Mouse (Mus musculus): Measurements from ENCODE around the gene Olfr157. TPM values are rescaled to one million over a fixed set of nuclear protein-coding genes. Genes with fewer than 3 reads are reported as not detected.
"Not testable (repeated sequence)": the region's sequence is repeated elsewhere in the genome, so short reads cannot be mapped to it uniquely, and the experiment has no call there.

Gene Olfr157
- polyA plus RNA-seq, 1 experiment = 0.82 TPM

DNA sequence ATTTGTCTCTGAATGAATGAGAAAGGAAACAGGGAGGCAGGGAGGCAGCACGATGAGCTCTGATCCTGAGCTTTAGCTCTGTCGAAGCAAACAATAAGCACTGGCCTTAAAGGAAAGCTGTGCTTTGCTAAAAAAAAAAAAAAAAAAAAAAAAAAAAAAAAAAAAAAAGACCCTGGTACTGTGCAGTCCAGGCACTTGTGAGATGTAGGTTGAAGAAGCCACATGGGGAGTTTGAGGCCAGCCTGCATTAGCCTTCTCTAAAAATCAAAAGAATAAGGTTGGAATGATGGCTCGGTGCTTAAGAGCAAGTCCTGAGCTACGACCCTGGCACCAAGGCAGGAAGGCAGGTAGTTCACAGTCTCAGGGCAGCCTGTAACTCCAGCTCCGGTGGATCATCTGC is 6.2 kb downstream of the Olfr157 start:
- Histone ChIP-seq H3K4me1 (ENCODE audit: control insufficient read depth, insufficient read depth, low read length) (no peaks in the 10 kb centered on the region), H3K4me3 (replicated peaks; ENCODE audit: control insufficient read depth, low read depth, low read length) (no peak overlapping the region), H3K27ac (ENCODE audit: control insufficient read depth, insufficient read depth, low read depth, low read length, poor library complexity) (no peak overlapping the region)
- TF ChIP-seq POLR2A (IDR thresholded peaks at IDR 0.05; ENCODE audit: borderline replicate concordance, control insufficient read depth, low read depth, low read length) = no peak
- no peak for TF ChIP-seq CTCF (IDR thresholded peaks at IDR 0.05; ENCODE audit: control insufficient read depth, insufficient read depth, low read length)
- WGBS = 62% methylated on average over 5 of the region's 5 CpGs

DNA sequence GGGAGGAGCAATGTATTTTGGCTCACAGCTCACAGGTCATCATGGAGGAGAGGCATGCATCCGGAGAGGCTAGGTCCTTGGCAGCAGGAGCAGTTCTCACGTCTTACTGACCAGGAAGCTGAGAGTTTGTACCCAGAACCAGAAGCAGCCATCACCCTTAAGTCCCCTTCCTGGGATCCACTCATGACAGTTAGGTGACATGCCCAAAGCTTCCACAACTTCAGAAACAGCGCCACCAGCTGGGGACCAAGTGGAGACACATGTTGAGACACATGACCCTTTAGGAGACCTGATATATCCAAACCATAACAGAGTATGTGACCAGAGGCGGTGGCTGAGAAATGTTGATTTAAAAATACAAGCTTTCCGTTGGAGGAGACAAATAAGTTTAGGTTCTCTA is 8.0 kb downstream of the Olfr157 start:
- Histone ChIP-seq H3K4me1 (ENCODE audit: control insufficient read depth, insufficient read depth, low read length) (no peaks in the 10 kb centered on the region), H3K27ac (ENCODE audit: control insufficient read depth, insufficient read depth, low read depth, low read length, poor library complexity) (no peak overlapping the region), H3K4me3 (replicated peaks; ENCODE audit: control insufficient read depth, low read depth, low read length) (no peak overlapping the region)
- 66% methylated on average over 5 of the region's 5 CpGs for WGBS
- TF ChIP-seq CTCF (IDR thresholded peaks at IDR 0.05; ENCODE audit: control insufficient read depth, insufficient read depth, low read length) = no peak
- no peak for TF ChIP-seq POLR2A (IDR thresholded peaks at IDR 0.05; ENCODE audit: borderline replicate concordance, control insufficient read depth, low read depth, low read length)

DNA sequence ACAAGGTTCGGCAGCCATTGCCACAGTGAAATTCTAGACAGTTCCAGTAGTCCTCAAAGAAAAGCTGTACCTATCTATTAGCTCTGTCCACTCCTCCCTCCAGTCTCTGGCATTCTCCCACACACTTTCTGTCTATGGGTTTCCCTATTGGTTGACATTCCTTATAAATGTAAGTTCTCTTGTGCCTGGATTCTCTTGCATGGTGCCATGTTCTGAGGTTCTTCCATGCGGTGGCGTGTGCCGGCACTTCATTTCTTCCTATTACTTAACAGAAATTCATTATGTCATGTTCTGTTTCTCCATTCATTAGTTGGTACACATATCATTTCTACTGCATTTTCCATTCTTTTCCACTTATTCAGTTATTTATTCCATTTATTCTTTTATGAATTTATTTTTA is 11.2 kb downstream of the Olfr157 start:
- WGBS = 85% methylated on average over 4 of the region's 4 CpGs
- no peak for TF ChIP-seq POLR2A (IDR thresholded peaks at IDR 0.05; ENCODE audit: borderline replicate concordance, control insufficient read depth, low read depth, low read length)
- no peak for TF ChIP-seq CTCF (IDR thresholded peaks at IDR 0.05; ENCODE audit: control insufficient read depth, insufficient read depth, low read length)
- H3K4me1 ChIP-seq (ENCODE audit: control insufficient read depth, insufficient read depth, low read length) = no peaks in the 10 kb centered on the region
- no peak overlapping the region for H3K4me3 ChIP-seq (replicated peaks; ENCODE audit: control insufficient read depth, low read depth, low read length)
- no peak overlapping the region for H3K27ac ChIP-seq (ENCODE audit: control insufficient read depth, insufficient read depth, low read depth, low read length, poor library complexity)

GRCm38 (mm10) chr4:43823845-43824337 is 16.1 kb downstream of the Olfr157 start, which contains the start of gene Olfr156:
Gene Olfr156 (minus strand): TSS chr4:43823895.
- Histone ChIP-seq H3K27ac (ENCODE audit: control insufficient read depth, insufficient read depth, low read depth, low read length, poor library complexity) (no peak within 1 kb of the TSS), H3K4me3 (replicated peaks; ENCODE audit: control insufficient read depth, low read depth, low read length) (no peak within 1 kb of the TSS), H3K4me1 (ENCODE audit: control insufficient read depth, insufficient read depth, low read length) (no peaks in the 10 kb centered on the region)
- 40% methylated on average over 7 of the region's 7 CpGs for WGBS
- TF ChIP-seq POLR2A (IDR thresholded peaks at IDR 0.05; ENCODE audit: borderline replicate concordance, control insufficient read depth, low read depth, low read length) = no peak
- TF ChIP-seq CTCF (IDR thresholded peaks at IDR 0.05; ENCODE audit: control insufficient read depth, insufficient read depth, low read length) = no peak

DNA sequence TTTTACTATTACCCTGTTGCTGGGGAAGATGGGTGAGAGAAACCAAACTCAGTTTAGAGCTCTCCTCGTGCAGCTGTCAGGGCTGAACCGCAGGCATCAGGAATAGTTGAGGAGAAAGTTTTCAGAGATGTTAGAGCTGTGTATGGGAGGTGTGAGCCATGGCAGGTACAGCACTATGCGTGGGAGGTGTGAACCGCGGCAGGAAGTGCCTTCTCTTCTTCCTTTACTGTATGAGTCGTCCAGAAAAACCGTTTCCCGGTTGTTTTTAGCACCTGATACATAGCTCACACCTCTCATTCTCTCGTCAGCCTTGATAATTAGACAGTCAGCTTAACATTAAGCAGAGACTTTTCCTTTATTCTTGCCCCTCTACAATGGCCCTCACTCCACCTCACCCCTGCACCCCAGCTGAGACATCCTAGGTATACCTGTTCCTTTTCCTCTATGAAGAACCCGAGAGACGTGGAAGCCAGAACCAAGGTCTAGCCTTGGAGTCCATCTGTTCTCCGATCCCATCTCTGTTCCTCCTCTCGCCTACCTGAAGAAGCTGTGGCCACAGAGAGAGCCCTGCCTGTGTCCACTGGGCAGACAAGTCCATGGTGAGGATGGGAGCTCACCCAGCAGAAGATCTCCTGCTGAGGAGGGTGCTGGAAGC is 17.0 kb downstream of the Olfr157 start:
- 61% methylated on average over 13 of the region's 13 CpGs for WGBS
- no peak for TF ChIP-seq CTCF (IDR thresholded peaks at IDR 0.05; ENCODE audit: control insufficient read depth, insufficient read depth, low read length)
- TF ChIP-seq POLR2A (IDR thresholded peaks at IDR 0.05; ENCODE audit: borderline replicate concordance, control insufficient read depth, low read depth, low read length) = no peak
- H3K4me1 ChIP-seq (ENCODE audit: control insufficient read depth, insufficient read depth, low read length) = no peaks in the 10 kb centered on the region
- H3K4me3 ChIP-seq (replicated peaks; ENCODE audit: control insufficient read depth, low read depth, low read length) = no peak overlapping the region
- H3K27ac ChIP-seq (ENCODE audit: control insufficient read depth, insufficient read depth, low read depth, low read length, poor library complexity) = no peak overlapping the region

DNA sequence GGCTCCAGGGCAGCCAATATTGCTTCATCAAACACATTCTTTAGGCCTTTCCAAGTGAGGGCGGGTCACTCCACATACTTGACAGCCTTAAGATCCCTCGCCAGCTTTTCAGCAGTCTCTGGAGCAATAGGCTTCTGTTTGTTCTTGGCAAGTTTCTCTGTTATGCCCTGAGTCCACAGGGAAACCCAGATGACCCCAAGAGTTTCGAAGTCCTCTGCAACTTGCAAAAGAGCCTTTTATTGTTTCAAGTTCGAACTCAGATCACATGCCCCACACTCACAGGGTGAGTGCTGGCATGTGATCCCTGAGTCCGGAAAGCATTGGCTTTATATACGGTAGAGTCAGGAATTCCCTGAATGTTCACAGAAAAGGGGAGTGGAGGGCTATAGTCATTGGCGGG is 41.1 kb downstream of the Olfr157 start:
- no peak overlapping the region for H3K4me3 ChIP-seq (replicated peaks; ENCODE audit: control insufficient read depth, low read depth, low read length)
- no peak for TF ChIP-seq CTCF (IDR thresholded peaks at IDR 0.05; ENCODE audit: control insufficient read depth, insufficient read depth, low read length)
- no peak for TF ChIP-seq POLR2A (IDR thresholded peaks at IDR 0.05; ENCODE audit: borderline replicate concordance, control insufficient read depth, low read depth, low read length)
- 71% methylated on average over 7 of the region's 7 CpGs for WGBS
- H3K27ac ChIP-seq (ENCODE audit: control insufficient read depth, insufficient read depth, low read depth, low read length, poor library complexity) = no peak overlapping the region
- no peaks in the 10 kb centered on the region for H3K4me1 ChIP-seq (ENCODE audit: control insufficient read depth, insufficient read depth, low read length)

GRCm38 (mm10) chr4:43795844-43796243 is 44.2 kb downstream of the Olfr157 start:
- H3K27ac ChIP-seq (ENCODE audit: control insufficient read depth, insufficient read depth, low read depth, low read length, poor library complexity); H3K4me1 ChIP-seq (ENCODE audit: control insufficient read depth, insufficient read depth, low read length); H3K4me3 ChIP-seq (replicated peaks; ENCODE audit: control insufficient read depth, low read depth, low read length): not testable (repeated sequence)
- 78% methylated on average over 5 of the region's 5 CpGs for WGBS

DNA sequence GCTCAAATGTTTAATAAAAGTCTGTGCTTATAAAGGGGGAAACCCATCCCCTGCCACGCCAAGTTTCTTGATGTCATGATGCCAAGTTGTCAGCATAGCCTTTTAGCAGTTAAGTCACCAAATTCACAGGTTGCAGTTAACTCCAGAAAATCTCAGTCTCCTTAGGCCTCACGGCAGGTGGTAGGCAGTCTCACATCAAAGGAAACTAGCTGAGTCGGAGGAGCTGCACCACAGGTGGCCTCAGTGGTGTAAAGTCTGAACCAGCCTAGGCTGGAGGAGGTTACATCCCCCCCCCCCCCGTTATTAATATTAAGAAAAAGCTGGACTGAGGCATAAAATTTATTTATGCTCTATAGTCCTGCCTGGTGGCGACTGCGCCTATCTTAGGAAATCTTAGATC is 44.7 kb downstream of the Olfr157 start:
- TF ChIP-seq POLR2A (IDR thresholded peaks at IDR 0.05; ENCODE audit: borderline replicate concordance, control insufficient read depth, low read depth, low read length) (no peak), CTCF (IDR thresholded peaks at IDR 0.05; ENCODE audit: control insufficient read depth, insufficient read depth, low read length) (no peak)
- Histone ChIP-seq H3K4me1 (ENCODE audit: control insufficient read depth, insufficient read depth, low read length) (no peaks in the 10 kb centered on the region), H3K4me3 (replicated peaks; ENCODE audit: control insufficient read depth, low read depth, low read length) (no peak overlapping the region), H3K27ac (ENCODE audit: control insufficient read depth, insufficient read depth, low read depth, low read length, poor library complexity) (no peak overlapping the region)
- WGBS = 73% methylated on average over 6 of the region's 6 CpGs

Other genes starting within 250 kb of the Olfr157 start
- 2.0 and 3.7 TPM in 2 replicates for gene Npr2, start 208.3 kb downstream of the Olfr157 start, polyA plus RNA-seq (2011; ENCODE audit: insufficient read depth, insufficient read length, low replicate concordance, missing spikeins)
- gene Spag8, start 186.6 kb downstream of the Olfr157 start, polyA plus RNA-seq (2011; ENCODE audit: insufficient read depth, insufficient read length, low replicate concordance, missing spikeins) = 3.0 TPM in 1 of 2 replicates, not detected in the other
- 40.6 and 53.3 TPM in 2 replicates for gene Hint2, start 183.7 kb downstream of the Olfr157 start, polyA plus RNA-seq (2011; ENCODE audit: insufficient read depth, insufficient read length, low replicate concordance, missing spikeins)
- gene Tmem8b, start 171.2 kb downstream of the Olfr157 start, polyA plus RNA-seq (2011; ENCODE audit: insufficient read depth, insufficient read length, low replicate concordance, missing spikeins) = 1.7 and 1.8 TPM in 2 replicates
- gene Fam221b, start 171.1 kb downstream of the Olfr157 start, polyA plus RNA-seq (2011; ENCODE audit: insufficient read depth, insufficient read length, low replicate concordance, missing spikeins) = not detected in 2 replicates
- not detected in 2 replicates for gene Olfr70, start 139.4 kb downstream of the Olfr157 start, polyA plus RNA-seq (2011; ENCODE audit: insufficient read depth, insufficient read length, low replicate concordance, missing spikeins)
- gene Olfr71, start 129.9 kb downstream of the Olfr157 start, polyA plus RNA-seq (2011; ENCODE audit: insufficient read depth, insufficient read length, low replicate concordance, missing spikeins) = not detected in 2 replicates
- gene Hrct1, start 113.0 kb downstream of the Olfr157 start, polyA plus RNA-seq (2011; ENCODE audit: insufficient read depth, insufficient read length, low replicate concordance, missing spikeins) = 3.1 and 6.3 TPM in 2 replicates
- 0.63 and 0.80 TPM in 2 replicates for gene Spaar, start 110.2 kb downstream of the Olfr157 start, polyA plus RNA-seq (2011; ENCODE audit: insufficient read depth, insufficient read length, low replicate concordance, missing spikeins)
- gene Olfr159, start 69.2 kb downstream of the Olfr157 start, polyA plus RNA-seq (2011; ENCODE audit: insufficient read depth, insufficient read length, low replicate concordance, missing spikeins) = not detected in 2 replicates
- not detected in 2 replicates for gene Olfr156, start 16.3 kb downstream of the Olfr157 start, polyA plus RNA-seq (2011; ENCODE audit: insufficient read depth, insufficient read length, low replicate concordance, missing spikeins)
- gene Olfr155, start 11.4 kb upstream of the Olfr157 start, polyA plus RNA-seq (2011; ENCODE audit: insufficient read depth, insufficient read length, low replicate concordance, missing spikeins) = not detected in 2 replicates
- gene Reck, start 35.3 kb upstream of the Olfr157 start, polyA plus RNA-seq (2011; ENCODE audit: insufficient read depth, insufficient read length, low replicate concordance, missing spikeins) = 1.1 and 2.9 TPM in 2 replicates
- gene Glipr2, start 117.2 kb upstream of the Olfr157 start, polyA plus RNA-seq (2011; ENCODE audit: insufficient read depth, insufficient read length, low replicate concordance, missing spikeins) = 20.8 and 49.7 TPM in 2 replicates
- not detected in 2 replicates for gene Ccin, start 143.3 kb upstream of the Olfr157 start, polyA plus RNA-seq (2011; ENCODE audit: insufficient read depth, insufficient read length, low replicate concordance, missing spikeins)
- gene Clta, start 164.3 kb upstream of the Olfr157 start, polyA plus RNA-seq (2011; ENCODE audit: insufficient read depth, insufficient read length, low replicate concordance, missing spikeins) = 114 and 168 TPM in 2 replicates
- gene Gne, start 244.0 kb upstream of the Olfr157 start, polyA plus RNA-seq (2011; ENCODE audit: insufficient read depth, insufficient read length, low replicate concordance, missing spikeins) = 8.1 and 13.6 TPM in 2 replicates